Mouse (Mus musculus): ENCODE results near the gene Fgfr2. TPM values are rescaled to one million over a fixed set of nuclear protein-coding genes. Genes with fewer than 3 reads are reported as not detected.

Gene Fgfr2
- polyA plus RNA-seq, 1 experiment from 2014 or later: 11.2 TPM

GRCm38 (mm10) chr7:132181042-132181441 is 942.1 kb downstream of the Fgfr2 start:
- H3K27ac ChIP-seq (ENCODE audit: low read depth): no peak overlapping the region
- no peaks in the 10 kb centered on the region for H3K36me3 ChIP-seq (replicated peaks; ENCODE audit: insufficient read depth, low read length)
- WGBS (ENCODE audit: insufficient replicate concordance): 67% methylated on average over 3 of the region's 3 CpGs
- ATAC-seq (no peak), DNase-seq (no peak)
- no peaks in the 10 kb centered on the region for H3K9me3 ChIP-seq (ENCODE audit: low read length)
- H3K4me2 ChIP-seq (ENCODE audit: low read depth, low read length): no peak overlapping the region
- TF ChIP-seq CTCF (IDR thresholded peaks at IDR 0.05; ENCODE audit: low read depth): no peak
- TF ChIP-seq EP300 (IDR thresholded peaks at IDR 0.05; ENCODE audit: low read depth): no peak
- no peak overlapping the region for H3K4me3 ChIP-seq (ENCODE audit: low read depth, low read length)
- no peaks in the 10 kb centered on the region for H3K27me3 ChIP-seq (ENCODE audit: insufficient read depth, low read length)
- no peaks in the 10 kb centered on the region for H3K4me1 ChIP-seq (ENCODE audit: insufficient read depth)
- H3K9ac ChIP-seq (replicated peaks): no peak overlapping the region

DNA sequence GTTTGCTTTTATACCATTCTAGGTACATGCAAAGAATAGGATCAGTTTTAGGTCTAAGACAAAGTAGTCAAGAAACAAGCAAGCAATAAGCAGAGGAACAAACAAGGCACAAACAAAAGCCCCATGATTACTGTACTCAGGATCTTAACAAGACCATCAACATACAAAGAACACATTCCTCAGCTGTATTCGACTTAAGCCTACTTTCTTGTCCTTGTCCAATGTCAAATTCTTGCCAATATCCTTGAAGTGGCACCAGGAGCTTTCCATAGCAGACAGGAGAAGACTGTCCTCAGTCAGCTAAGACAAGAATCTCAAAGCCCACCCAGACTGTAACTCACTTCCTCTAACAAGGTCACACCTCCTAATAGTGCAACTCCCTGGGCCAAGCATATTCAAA is 944.1 kb downstream of the Fgfr2 start:
- no peak overlapping the region for H3K4me3 ChIP-seq (ENCODE audit: low read depth, low read length)
- H3K9me3 ChIP-seq (ENCODE audit: low read length): no peaks in the 10 kb centered on the region
- DNase-seq: no peak
- H3K9ac ChIP-seq (replicated peaks): no peak overlapping the region
- no peak for ATAC-seq
- H3K27me3 ChIP-seq (ENCODE audit: insufficient read depth, low read length): no peaks in the 10 kb centered on the region
- no peaks in the 10 kb centered on the region for H3K36me3 ChIP-seq (replicated peaks; ENCODE audit: insufficient read depth, low read length)
- WGBS (ENCODE audit: insufficient replicate concordance): 26% methylated on average over 1 of the region's 1 CpGs
- no peak overlapping the region for H3K27ac ChIP-seq (ENCODE audit: low read depth)
- no peak overlapping the region for H3K4me2 ChIP-seq (ENCODE audit: low read depth, low read length)
- TF ChIP-seq CTCF (IDR thresholded peaks at IDR 0.05; ENCODE audit: low read depth) (no peak), EP300 (IDR thresholded peaks at IDR 0.05; ENCODE audit: low read depth) (no peak)
- no peaks in the 10 kb centered on the region for H3K4me1 ChIP-seq (ENCODE audit: insufficient read depth)

- 81% methylated on average over 5 of the region's 5 CpGs for WGBS (ENCODE audit: insufficient replicate concordance)
- no peak for TF ChIP-seq EP300 (IDR thresholded peaks at IDR 0.05; ENCODE audit: low read depth)
- no peak for TF ChIP-seq CTCF (IDR thresholded peaks at IDR 0.05; ENCODE audit: low read depth)
- ATAC-seq (no peak), DNase-seq (no peak)
- H3K27me3 ChIP-seq (ENCODE audit: insufficient read depth, low read length): no peaks in the 10 kb centered on the region
- no peaks in the 10 kb centered on the region for H3K4me1 ChIP-seq (ENCODE audit: insufficient read depth)
- H3K36me3 ChIP-seq (replicated peaks; ENCODE audit: insufficient read depth, low read length): no peaks in the 10 kb centered on the region
- no peak overlapping the region for H3K4me2 ChIP-seq (ENCODE audit: low read depth, low read length)
- no peaks in the 10 kb centered on the region for H3K9me3 ChIP-seq (ENCODE audit: low read length)
- no peak overlapping the region for H3K27ac ChIP-seq (ENCODE audit: low read depth)
- no peak overlapping the region for H3K9ac ChIP-seq (replicated peaks)
- no peak overlapping the region for H3K4me3 ChIP-seq (ENCODE audit: low read depth, low read length)
These were observed 948.4 kb downstream of the Fgfr2 start for GRCm38 (mm10) chr7:132174787-132175186.

DNA sequence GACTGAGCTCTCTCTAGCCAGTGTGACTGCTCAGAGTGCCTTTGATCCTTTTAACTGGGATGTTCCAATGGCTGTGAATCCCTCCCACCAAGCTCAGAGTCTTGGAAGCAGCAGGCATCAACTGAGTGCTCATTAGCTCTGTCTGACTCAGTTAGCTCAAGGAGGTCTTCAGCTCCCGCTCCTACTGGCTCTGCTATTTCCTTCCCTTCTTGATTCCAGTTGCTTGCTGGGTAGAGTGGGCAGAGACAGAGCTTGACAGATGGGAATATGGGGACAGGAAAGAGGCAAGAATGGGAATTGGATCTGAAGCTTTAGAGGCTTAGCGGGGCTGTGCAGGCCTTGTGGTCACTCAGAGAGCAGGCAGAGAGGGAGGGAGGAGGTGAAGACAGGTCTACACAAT is 948.9 kb downstream of the Fgfr2 start:
- Histone ChIP-seq H3K4me2 (ENCODE audit: low read depth, low read length) (no peak overlapping the region), H3K4me1 (ENCODE audit: insufficient read depth) (no peaks in the 10 kb centered on the region), H3K27ac (ENCODE audit: low read depth) (no peak overlapping the region), H3K27me3 (ENCODE audit: insufficient read depth, low read length) (no peaks in the 10 kb centered on the region), H3K36me3 (replicated peaks; ENCODE audit: insufficient read depth, low read length) (no peaks in the 10 kb centered on the region), H3K9me3 (ENCODE audit: low read length) (no peaks in the 10 kb centered on the region), H3K4me3 (ENCODE audit: low read depth, low read length) (no peak overlapping the region), H3K9ac (replicated peaks) (no peak overlapping the region)
- DNase-seq (no peak), ATAC-seq (no peak)
- TF ChIP-seq EP300 (IDR thresholded peaks at IDR 0.05; ENCODE audit: low read depth) (no peak), CTCF (IDR thresholded peaks at IDR 0.05; ENCODE audit: low read depth) (no peak)
- 77% methylated on average over 2 of the region's 2 CpGs for whole genome bisulfite sequencing (ENCODE audit: insufficient replicate concordance)

DNA sequence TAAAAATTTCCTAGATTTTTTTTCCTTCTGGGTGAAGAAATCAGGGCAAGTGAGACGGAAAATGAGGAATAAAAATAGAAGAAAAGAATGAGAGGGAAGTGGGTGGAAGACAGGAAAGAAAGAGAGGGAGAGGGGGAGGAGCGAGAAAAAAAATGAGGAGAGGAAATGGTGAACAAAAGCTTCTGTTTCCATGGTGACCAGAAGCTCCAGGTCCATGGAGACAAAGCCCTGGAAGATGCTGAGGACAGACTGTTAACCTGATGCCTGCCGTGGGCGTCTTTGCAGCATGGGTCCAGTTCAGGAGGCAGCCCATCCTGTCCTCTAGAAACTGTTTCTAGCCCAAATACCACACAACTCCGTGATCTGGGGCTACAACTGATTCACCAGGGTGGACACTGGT is 950.9 kb downstream of the Fgfr2 start:
- ATAC-seq (no peak), DNase-seq (no peak)
- H3K27ac ChIP-seq (ENCODE audit: low read depth): no peak overlapping the region
- H3K4me1 ChIP-seq (ENCODE audit: insufficient read depth): no peaks in the 10 kb centered on the region
- TF ChIP-seq CTCF (IDR thresholded peaks at IDR 0.05; ENCODE audit: low read depth) (no peak), EP300 (IDR thresholded peaks at IDR 0.05; ENCODE audit: low read depth) (no peak)
- H3K4me2 ChIP-seq (ENCODE audit: low read depth, low read length): no peak overlapping the region
- no peaks in the 10 kb centered on the region for H3K9me3 ChIP-seq (ENCODE audit: low read length)
- H3K36me3 ChIP-seq (replicated peaks; ENCODE audit: insufficient read depth, low read length): no peaks in the 10 kb centered on the region
- WGBS (ENCODE audit: insufficient replicate concordance): 65% methylated on average over 5 of the region's 5 CpGs
- no peak overlapping the region for H3K4me3 ChIP-seq (ENCODE audit: low read depth, low read length)
- H3K9ac ChIP-seq (replicated peaks): no peak overlapping the region
- no peaks in the 10 kb centered on the region for H3K27me3 ChIP-seq (ENCODE audit: insufficient read depth, low read length)

DNA sequence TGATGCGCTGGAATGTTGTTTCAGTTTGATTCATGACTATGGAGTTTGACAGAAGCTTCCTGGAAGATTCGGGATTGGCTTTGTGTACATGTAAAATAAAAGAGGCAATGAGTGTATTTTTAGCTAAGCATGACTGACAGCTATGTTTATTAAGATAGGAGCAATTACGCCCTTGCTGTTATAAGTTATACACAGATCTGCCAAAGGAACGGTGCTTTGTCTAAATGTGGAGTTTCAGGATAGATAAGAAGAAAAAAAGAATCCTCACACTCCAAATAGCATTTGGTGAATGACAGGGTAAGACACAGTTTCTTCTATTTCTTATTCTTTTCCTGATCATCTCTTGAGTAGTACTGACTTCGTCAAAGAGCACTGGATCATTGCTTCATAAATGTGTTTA is 951.4 kb downstream of the Fgfr2 start:
- Histone ChIP-seq H3K4me1 (ENCODE audit: insufficient read depth) (no peaks in the 10 kb centered on the region), H3K9ac (replicated peaks) (no peak overlapping the region), H3K4me3 (ENCODE audit: low read depth, low read length) (no peak overlapping the region), H3K27me3 (ENCODE audit: insufficient read depth, low read length) (no peaks in the 10 kb centered on the region), H3K4me2 (ENCODE audit: low read depth, low read length) (no peak overlapping the region), H3K27ac (ENCODE audit: low read depth) (no peak overlapping the region), H3K9me3 (ENCODE audit: low read length) (no peaks in the 10 kb centered on the region), H3K36me3 (replicated peaks; ENCODE audit: insufficient read depth, low read length) (no peaks in the 10 kb centered on the region)
- 68% methylated on average over 5 of the region's 5 CpGs for WGBS (ENCODE audit: insufficient replicate concordance)
- DNase-seq (no peak), ATAC-seq (no peak)
- TF ChIP-seq EP300 (IDR thresholded peaks at IDR 0.05; ENCODE audit: low read depth): no peak
- no peak for TF ChIP-seq CTCF (IDR thresholded peaks at IDR 0.05; ENCODE audit: low read depth)

Data from liver, postnatal 0 days (tissue).